Mouse (Mus musculus) WW6 (cell line): ENCODE measurements around the gene Il17re.

Experiments
- DNase-seq: peaks from one replicate; pipeline ENCODE4 v3.0.0-alpha.2; 2013; ENCODE audit warnings: low read depth, low spot score

Il17re gene

DNA sequence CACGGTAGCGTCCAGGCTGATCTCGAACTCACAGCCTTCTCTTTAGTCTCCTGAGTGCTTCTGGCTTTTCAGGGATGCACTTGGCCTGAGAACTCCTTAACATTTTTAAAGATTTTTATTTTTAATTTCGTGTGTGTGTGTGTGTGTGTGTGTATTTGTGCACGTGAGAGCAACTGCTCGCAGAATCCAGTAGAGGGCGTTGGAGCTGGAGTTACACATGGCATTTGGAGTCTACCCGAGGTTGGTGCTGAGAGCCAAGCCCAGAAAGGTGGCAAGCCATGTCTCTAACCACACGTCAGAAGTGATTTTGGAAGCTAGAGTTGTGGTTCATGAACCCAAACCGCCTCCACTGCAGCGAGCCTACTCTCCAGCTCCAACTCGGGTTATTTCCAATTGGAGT, 15.2 kb upstream of the Il17re start:
- DNase-seq: peak; percentile 47

- no peak for DNase-seq
Observed at GRCm38 (mm10) chr6:113444207-113444965, 13.9 kb upstream of the Il17re start.

- no peak for DNase-seq
Observed at GRCm38 (mm10) chr6:113447639-113448038, 10.6 kb upstream of the Il17re start.

- no peak for DNase-seq
Observed at GRCm38 (mm10) chr6:113451839-113452238, 6.4 kb upstream of the Il17re start.

GRCm38 (mm10) chr6:113455007-113455406, 3.3 kb upstream of the Il17re start:
- no peak for DNase-seq

DNA sequence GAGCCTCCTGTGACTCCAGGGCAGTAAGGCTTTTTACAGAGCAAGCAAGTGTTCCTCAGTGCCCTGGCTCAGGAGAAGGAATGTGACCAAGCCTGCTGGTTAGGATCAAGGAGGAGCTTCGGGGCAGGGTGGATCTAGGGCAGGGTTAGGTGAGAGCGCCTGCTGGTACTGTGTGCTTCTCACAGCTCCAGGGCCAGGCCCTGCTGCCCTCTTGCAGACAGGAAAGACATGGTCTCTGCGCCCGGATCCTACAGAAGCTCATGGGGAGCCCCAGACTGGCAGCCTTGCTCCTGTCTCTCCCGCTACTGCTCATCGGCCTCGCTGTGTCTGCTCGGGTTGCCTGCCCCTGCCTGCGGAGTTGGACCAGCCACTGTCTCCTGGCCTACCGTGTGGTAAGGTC, 351 bp downstream of the Il17re start:
- DNase-seq: no peak

DNA sequence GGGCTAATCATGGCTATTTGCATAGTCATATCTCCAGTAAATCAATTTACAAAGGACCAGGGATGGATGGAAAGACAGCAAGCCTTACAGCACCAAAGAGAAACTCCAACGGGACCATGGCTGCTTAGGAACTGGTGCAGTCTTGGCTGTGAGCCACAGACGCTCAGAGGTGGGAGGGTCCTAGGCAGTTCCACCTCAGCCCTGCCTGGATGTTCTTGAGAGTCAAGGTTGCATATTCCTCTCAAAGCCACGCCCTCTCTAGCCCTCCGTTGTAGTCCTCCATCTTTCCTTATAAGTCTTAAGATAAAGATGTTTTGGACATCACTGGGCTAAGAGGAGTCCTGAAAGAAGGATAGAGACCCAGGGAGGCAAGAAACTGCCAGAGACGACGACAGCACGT, 5.8 kb downstream of the Il17re start:
- DNase-seq: no peak

- no peak for DNase-seq
Observed at GRCm38 (mm10) chr6:113465602-113466001, 7.3 kb downstream of the Il17re start.

- DNase-seq: no peak
Observed at GRCm38 (mm10) chr6:113468512-113468911, 10.2 kb downstream of the Il17re start.

GRCm38 (mm10) chr6:113469021-113469420, 10.7 kb downstream of the Il17re start:
- DNase-seq: peak; percentile 82

DNA sequence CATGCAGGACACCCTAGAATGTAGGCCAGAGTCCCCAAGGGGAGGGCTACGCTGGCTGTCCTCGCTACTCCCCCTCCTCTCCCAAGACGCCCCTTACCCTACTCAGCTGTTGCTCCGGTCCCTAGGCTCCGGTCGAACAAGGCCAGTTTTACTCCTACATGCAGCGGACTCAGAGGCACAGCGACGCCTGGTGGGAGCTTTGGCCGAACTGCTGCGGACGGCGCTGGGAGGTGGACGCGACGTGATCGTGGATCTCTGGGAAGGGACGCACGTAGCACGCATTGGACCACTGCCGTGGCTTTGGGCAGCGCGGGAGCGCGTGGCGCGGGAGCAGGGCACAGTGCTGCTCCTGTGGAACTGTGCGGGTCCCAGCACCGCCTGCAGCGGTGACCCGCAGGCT, 11.1 kb downstream of the Il17re start:
- no peak for DNase-seq

- DNase-seq: no peak
Observed at GRCm38 (mm10) chr6:113471297-113471936, 13.1 kb downstream of the Il17re start, which contains the start of gene Il17rc. Gene Il17rc (plus strand): TSS chr6:113471427.

GRCm38 (mm10) chr6:113472061-113472460, 13.8 kb downstream of the Il17re start:
- DNase-seq: no peak

DNA sequence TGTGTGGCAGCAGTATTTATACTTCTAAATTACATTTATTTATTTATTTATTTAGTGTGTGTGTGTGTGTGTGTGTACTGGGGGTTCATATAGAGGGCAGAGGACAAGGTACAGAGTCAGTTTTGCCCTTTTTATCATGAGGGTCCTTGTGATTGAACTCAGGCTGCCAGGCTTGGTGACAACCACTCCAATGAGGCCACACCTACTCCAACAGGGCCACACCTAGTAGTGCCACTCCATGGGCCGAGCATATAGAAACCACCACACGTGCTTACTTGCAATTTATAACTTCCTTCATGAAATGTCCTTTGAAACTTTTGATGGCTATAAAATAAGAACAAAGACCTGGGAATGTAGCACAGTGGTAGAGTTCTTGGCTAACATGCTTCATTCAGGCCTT, 15.0 kb downstream of the Il17re start:
- DNase-seq: no peak

GRCm38 (mm10) chr6:113473715-113474114, 15.4 kb downstream of the Il17re start:
- no peak for DNase-seq

- no peak for DNase-seq
Observed at GRCm38 (mm10) chr6:113477353-113477752, 19.1 kb downstream of the Il17re start.

- no peak for DNase-seq
Observed at GRCm38 (mm10) chr6:113478906-113479305, 20.6 kb downstream of the Il17re start.

DNA sequence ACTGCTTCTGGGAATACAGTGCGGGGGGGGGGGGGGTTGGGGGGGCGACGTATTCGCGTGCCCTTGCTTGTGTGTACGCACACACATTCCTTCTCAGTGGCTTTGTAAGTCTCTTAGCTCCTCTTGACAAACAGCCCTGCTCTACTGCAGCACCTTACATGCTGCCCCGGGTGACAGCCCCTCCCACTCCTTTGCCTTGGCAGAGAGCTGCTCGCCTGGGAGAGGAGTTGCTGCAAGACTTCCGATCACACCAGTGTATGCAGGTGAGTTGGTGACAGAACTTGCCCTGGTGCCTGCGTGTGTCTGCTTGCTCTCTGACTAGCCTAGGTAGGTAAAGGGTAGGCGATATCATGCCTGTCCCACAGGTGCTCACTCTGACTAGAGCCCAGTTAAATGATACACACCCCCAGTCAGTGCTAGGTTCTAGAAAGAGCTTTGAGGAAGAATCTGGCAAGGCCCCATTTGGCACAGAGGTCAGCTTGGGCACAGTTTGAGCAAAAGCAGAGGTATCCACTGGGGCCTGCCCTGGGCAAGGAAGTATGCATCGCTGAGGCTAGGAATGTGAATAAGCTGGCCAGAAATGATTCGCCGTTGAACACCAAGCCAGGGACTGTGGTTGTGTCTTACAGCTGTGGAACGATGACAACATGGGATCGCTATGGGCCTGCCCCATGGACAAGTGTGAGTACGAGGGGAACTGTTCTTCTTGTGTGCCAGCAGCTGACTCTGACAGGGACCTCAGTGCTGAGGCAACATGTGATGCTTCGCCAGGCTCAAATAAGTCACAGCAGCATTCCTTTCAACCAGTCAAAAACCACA, 22.5 kb downstream of the Il17re start:
- DNase-seq: no peak

- no peak for DNase-seq
Observed at GRCm38 (mm10) chr6:113482477-113483099, 24.3 kb downstream of the Il17re start.

- DNase-seq: peak; percentile 100
Observed at GRCm38 (mm10) chr6:113483100-113483615, 24.9 kb downstream of the Il17re start, which contains the start of gene Creld1. Gene Creld1 (plus strand): TSS chr6:113483297.

DNA sequence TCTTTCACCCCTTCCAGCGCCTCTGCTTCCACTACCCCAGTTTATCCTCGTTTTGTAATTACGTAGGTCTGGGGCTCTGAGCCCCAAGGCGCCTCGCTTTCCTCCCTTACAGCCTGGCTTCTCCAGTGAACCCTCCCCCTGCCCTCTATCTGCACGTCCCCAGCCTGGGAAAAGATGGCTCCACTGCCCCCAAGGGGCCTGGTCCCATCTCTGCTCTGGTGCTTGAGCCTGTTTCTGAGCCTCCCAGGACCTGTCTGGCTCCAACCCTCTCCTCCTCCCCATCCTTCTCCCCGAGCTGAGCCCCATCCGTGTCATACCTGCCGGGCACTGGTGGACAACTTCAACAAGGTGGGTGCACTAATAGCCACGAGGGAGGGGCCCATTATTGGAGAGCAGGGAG, 25.4 kb downstream of the Il17re start:
- DNase-seq: no peak
